Mouse (Mus musculus) CH12.LX (cell line): ENCODE measurements around the gene Sik3. TPM values are rescaled to one million over a fixed set of nuclear protein-coding genes. Genes with fewer than 3 reads are reported as not detected.

Experiments used
- DNase-seq: peaks from one replicate; pipeline ENCODE4 v3.0.0-alpha.2; 2013; ENCODE audit errors: extremely low read depth
- H3K27ac ChIP-seq: 2 replicates; pipeline ENCODE4 v1.5.1; 2012; ENCODE audit warnings: low read depth, mild to moderate bottlenecking, control low read depth, moderate library complexity; ENCODE audit not compliant: insufficient read depth
- H3K27me3 ChIP-seq: replicated peaks from 2 replicates; pipeline ENCODE3; 2012; ENCODE audit warnings: inconsistent platforms
- H3K36me3 ChIP-seq, 2 experiments: replicated peaks in 1 of 2; 2 replicates each; pipeline versions ENCODE3 to v1.6.1; 2012; ENCODE audit warnings: inconsistent platforms in 1 of 2, low read length in 1 of 2, mild to moderate bottlenecking in 1 of 2, mixed read lengths in 1 of 2, moderate library complexity in 1 of 2; ENCODE audit not compliant: control insufficient read depth in 1 of 2, insufficient read depth in 1 of 2
- H3K4me1 ChIP-seq, 2 experiments: 2 replicates each; pipeline ENCODE4 v1.6.1; 2012; ENCODE audit warnings: inconsistent platforms in 1 of 2, moderate library complexity in 1 of 2; ENCODE audit not compliant: insufficient read depth in 2 of 2, control insufficient read depth in 1 of 2
- H3K4me2 ChIP-seq: 2 replicates; pipeline ENCODE4 v1.6.1; 2012; ENCODE audit warnings: low read depth, mild to moderate bottlenecking, control low read depth; ENCODE audit not compliant: poor library complexity, insufficient read depth, severe bottlenecking
- H3K4me3 ChIP-seq, 3 experiments: fragments of 150-350 bp in 1 of 3; sonication (generic) in 1 of 3; replicated peaks in 1 of 3; 2 replicates each; pipeline versions ENCODE3 to v1.5.1; 2011 to 2012; ENCODE audit warnings: low read depth in 2 of 3, low read length in 2 of 3, mild to moderate bottlenecking in 2 of 3, moderate library complexity in 2 of 3, control low read depth in 1 of 3, improper control_type of control experiment in 1 of 3, inconsistent platforms in 1 of 3, mixed read lengths in 1 of 3; ENCODE audit not compliant: poor library complexity in 1 of 3
- H3K79me2 ChIP-seq: replicated peaks from 2 replicates; pipeline ENCODE4 v1.6.1; 2012; ENCODE audit warnings: mild to moderate bottlenecking, moderate library complexity; ENCODE audit not compliant: control insufficient read depth, poor library complexity, insufficient read depth, severe bottlenecking; ENCODE audit errors: extremely low read depth
- H3K9ac ChIP-seq: 2 replicates; pipeline ENCODE4 v1.6.1; 2012; ENCODE audit warnings: low read depth, mild to moderate bottlenecking, control low read depth, moderate library complexity; ENCODE audit not compliant: insufficient read depth
- H3K9me3 ChIP-seq: replicated peaks from 2 replicates; pipeline ENCODE3; 2012; ENCODE audit warnings: low read length, inconsistent platforms, mixed read lengths
- BHLHE40 ChIP-seq: IDR thresholded peaks from 2 replicates; pipeline ENCODE4 v1.6.1; 2011; ENCODE audit warnings: mild to moderate bottlenecking, low read depth, low read length, improper control_type of control experiment
- CHD2 ChIP-seq: IDR thresholded peaks from 2 replicates; pipeline ENCODE4 v1.6.1; 2011; ENCODE audit warnings: low read length, improper control_type of control experiment
- E2F4 ChIP-seq: IDR thresholded peaks from 2 replicates; pipeline ENCODE4 v1.6.1; 2011; ENCODE audit warnings: low read depth, low read length, improper control_type of control experiment; ENCODE audit not compliant: insufficient replicate concordance
- EP300 ChIP-seq: IDR thresholded peaks from 2 replicates; pipeline ENCODE4 v1.6.1; 2011; ENCODE audit warnings: low read length, improper control_type of control experiment
- ETS1 ChIP-seq: conservative IDR thresholded peaks from 2 replicates; pipeline ENCODE4 v1.6.1; 2012; ENCODE audit warnings: low read depth, mild to moderate bottlenecking, inconsistent platforms, low read length, improper control_type of control experiment, moderate library complexity
- HCFC1 ChIP-seq: IDR thresholded peaks from 2 replicates; pipeline ENCODE4 v1.6.1; 2012; ENCODE audit warnings: low read depth, mild to moderate bottlenecking, inconsistent platforms, low read length, improper control_type of control experiment
- JUN ChIP-seq: IDR thresholded peaks from 2 replicates; pipeline ENCODE4 v1.6.1; 2011; ENCODE audit warnings: low read depth, mild to moderate bottlenecking, low read length, improper control_type of control experiment, moderate library complexity; ENCODE audit not compliant: insufficient read depth
- JUND ChIP-seq: conservative IDR thresholded peaks from 2 replicates; pipeline ENCODE4 v1.6.1; 2011; ENCODE audit warnings: low read depth, low read length, improper control_type of control experiment
- KAT2A ChIP-seq: IDR thresholded peaks from 2 replicates; pipeline ENCODE4 v1.6.1; 2012; ENCODE audit warnings: low read length, improper control_type of control experiment, inconsistent platforms; ENCODE audit not compliant: insufficient replicate concordance
- MEF2A ChIP-seq: IDR thresholded peaks from 2 replicates; pipeline ENCODE4 v1.6.1; 2014; ENCODE audit warnings: low read depth, mild to moderate bottlenecking, inconsistent platforms, low read length, improper control_type of control experiment, borderline replicate concordance
- MXI1 ChIP-seq: IDR thresholded peaks from 2 replicates; pipeline ENCODE4 v1.6.1; 2011; ENCODE audit warnings: mild to moderate bottlenecking, low read depth, low read length, improper control_type of control experiment
- MYC ChIP-seq: IDR thresholded peaks from 2 replicates; pipeline ENCODE4 v1.6.1; 2011; ENCODE audit warnings: low read depth, mild to moderate bottlenecking, improper control_type of control experiment, low read length
- NRF1 ChIP-seq: IDR thresholded peaks from 2 replicates; pipeline ENCODE4 v1.6.1; 2014; ENCODE audit warnings: low read depth, mild to moderate bottlenecking, inconsistent platforms, low read length, improper control_type of control experiment, moderate library complexity
- PAX5 ChIP-seq: IDR thresholded peaks from 2 replicates; pipeline ENCODE4 v1.6.1; 2012; ENCODE audit warnings: low read length, inconsistent platforms, mixed read lengths
- POLR2A ChIP-seq: IDR thresholded peaks from 2 replicates; pipeline ENCODE4 v1.6.1; 2011; ENCODE audit warnings: low read depth, mild to moderate bottlenecking, improper control_type of control experiment, low read length
- RAD21 ChIP-seq: IDR thresholded peaks from 2 replicates; pipeline ENCODE4 v1.6.1; 2011; ENCODE audit warnings: low read depth, mild to moderate bottlenecking, low read length, improper control_type of control experiment, moderate library complexity
- SIN3A ChIP-seq: IDR thresholded peaks from 2 replicates; pipeline ENCODE4 v1.6.1; 2012; ENCODE audit warnings: low read length, improper control_type of control experiment, inconsistent platforms
- SMC3 ChIP-seq: IDR thresholded peaks from 2 replicates; pipeline ENCODE4 v1.6.1; 2011; ENCODE audit warnings: low read depth, low read length, improper control_type of control experiment
- TCF12 ChIP-seq: IDR thresholded peaks from 2 replicates; pipeline ENCODE4 v1.6.1; 2014; ENCODE audit warnings: low read depth, mild to moderate bottlenecking, inconsistent platforms, low read length, improper control_type of control experiment
- USF2 ChIP-seq: conservative IDR thresholded peaks from 2 replicates; pipeline ENCODE4 v1.6.1; 2011; ENCODE audit warnings: low read depth, low read length, improper control_type of control experiment
- ZC3H11A ChIP-seq: IDR thresholded peaks from 2 replicates; pipeline ENCODE4 v1.6.1; 2012; ENCODE audit warnings: low read depth, mild to moderate bottlenecking, inconsistent platforms, low read length, improper control_type of control experiment
- dilution Hi-C: fragments of 300-500 bp; cut with MboI; formaldehyde crosslinking; loops from 2 replicates; pipeline ENCODE4 v1.14.3; 2020; ENCODE audit warnings: low sequenced_read_pairs; ENCODE audit not compliant: extremely low pct_unique_long_range_greater_than_20kb, extremely low pct_ligation_motif_present
- in situ Hi-C: fragments of 300-500 bp; cut with MboI; formaldehyde crosslinking; loops from 3 replicates; pipeline ENCODE4 v1.14.3; 2019; ENCODE audit warnings: low sequenced_read_pairs, low pct_ligation_motif_present, low pct_unique_long_range_greater_than_20kb, mixed read lengths
- polyA plus RNA-seq: library from polyadenylated mRNA; unstranded; fragments of >175 nt; gene quantifications from 2 replicates; pipeline ENCODE4 v1.2.1, GENCODE M21; 2012; ENCODE audit warnings: low read depth; ENCODE audit not compliant: insufficient read length
- total RNA-seq, 2 experiments: library from RNA; depleted of rRNA; stranded (reverse); fragments of 300-350 nt in 1 of 2; fragments of >200 nt in 1 of 2; gene quantifications; 2 replicates each; pipeline ENCODE4 v1.2.3; 2012 to 2014

The Sik3 gene
- total and polyA plus RNA-seq, 3 experiments: 14.9 to 29.8 (median 21.4) TPM

- Histone ChIP-seq H3K36me3 (peaks cover 48 to 82% of the 10 kb centered on the region in 2 experiments), H3K27me3 (no peaks in the 10 kb centered on the region), H3K4me2 (no peak overlapping the region), H3K9me3 (no peaks in the 10 kb centered on the region), H3K79me2 (no peaks in the 10 kb centered on the region), H3K4me1 (peaks cover 0 to 15% of the 10 kb centered on the region in 2 experiments; a peak in 3 of 4 replicates), H3K27ac (no peak overlapping the region), H3K9ac (no peak overlapping the region), H3K4me3 (no peak overlapping the region)
- TF ChIP-seq MEF2A (no peak), NRF1 (no peak), SIN3A (no peak), RAD21 (no peak), POLR2A (no peak), BHLHE40 (no peak), MYC (no peak), PAX5 (no peak), SMC3 (no peak), ZC3H11A (no peak), EP300 (no peak), JUND (no peak), TCF12 (no peak), USF2 (no peak), KAT2A (no peak), CHD2 (no peak)
- no peak for DNase-seq
- dilution Hi-C loops (no loop called here), in situ Hi-C loops (no loop called here)
These were observed 168.7 kb downstream of the Sik3 start for GRCm38 (mm10) chr9:46181297-46181696.

GRCm38 (mm10) chr9:46184542-46184941 lies 171.9 kb downstream of the Sik3 start:
- H3K9ac ChIP-seq: no peak overlapping the region
- H3K4me3 ChIP-seq: no peak overlapping the region
- peaks cover 38 to 90% of the 10 kb centered on the region in 2 experiments for H3K36me3 ChIP-seq
- in situ Hi-C loops: no loop called here
- dilution Hi-C loops: no loop called here
- H3K9me3 ChIP-seq: no peaks in the 10 kb centered on the region
- no peaks in the 10 kb centered on the region for H3K79me2 ChIP-seq
- H3K4me1 ChIP-seq: peaks cover 0 to 9% of the 10 kb centered on the region in 2 experiments; a peak in 3 of 4 replicates
- no peaks in the 10 kb centered on the region for H3K27me3 ChIP-seq
- no peak overlapping the region for H3K27ac ChIP-seq
- H3K4me2 ChIP-seq: no peak overlapping the region
- no peak for DNase-seq
- TF ChIP-seq MXI1 (no peak), POLR2A (no peak), ETS1 (no peak), USF2 (no peak), MEF2A (no peak), HCFC1 (no peak), EP300 (no peak), RAD21 (no peak), JUN (no peak), SIN3A (no peak), BHLHE40 (no peak), SMC3 (no peak), MYC (no peak), E2F4 (no peak)
- TF ChIP-seq, all 38 proteins: peak for 0
